Mouse (Mus musculus) right cerebral cortex, postnatal 14 days (tissue): ENCODE measurements at regions not wholly inside any gene's neighbourhood (a gene's known extent, or its start where the extent isn't known, plus 50 kb on each side); places are given as distances from the start of the nearest gene placed in this dataset.

Experiments
- DNase-seq: peaks from one replicate; pipeline ENCODE4 v3.0.0; 2022

- no peak for DNase-seq
Observed at GRCm38 (mm10) chr13:37468304-37469178, 123.5 kb downstream of the Ly86 start.

DNA sequence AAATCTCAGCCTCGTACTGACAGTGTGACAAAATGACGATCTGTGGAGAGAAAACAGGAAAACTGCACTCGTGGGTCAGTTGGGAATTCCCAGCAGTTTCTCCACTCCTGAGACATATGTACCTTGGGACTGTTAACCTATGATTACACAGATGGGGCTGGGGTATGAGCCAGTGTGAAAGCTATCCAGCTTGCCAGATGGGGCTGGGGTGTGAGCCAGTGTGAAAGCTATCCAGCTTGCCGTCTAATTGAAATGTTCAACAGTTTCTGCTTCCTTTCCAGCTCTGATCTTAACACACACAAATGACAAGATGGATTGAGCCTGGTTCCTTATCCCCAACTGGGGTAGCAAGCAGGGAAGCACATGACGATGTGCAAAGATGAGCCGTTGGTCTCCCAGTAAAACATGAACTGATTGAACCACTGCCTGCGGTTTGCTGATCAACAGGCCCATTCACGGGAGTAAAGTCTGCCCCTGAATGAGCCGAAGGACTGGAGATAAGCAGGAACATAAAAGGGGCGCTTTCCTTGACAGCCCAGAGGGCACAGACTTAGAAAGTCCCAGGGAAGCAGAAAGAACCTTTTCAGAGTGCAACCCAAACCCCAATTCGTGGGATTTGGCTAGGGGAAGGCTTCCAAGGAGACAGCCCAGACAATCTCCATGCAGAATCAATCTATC lies 125.4 kb downstream of the Ly86 start:
- no peak for DNase-seq

DNA sequence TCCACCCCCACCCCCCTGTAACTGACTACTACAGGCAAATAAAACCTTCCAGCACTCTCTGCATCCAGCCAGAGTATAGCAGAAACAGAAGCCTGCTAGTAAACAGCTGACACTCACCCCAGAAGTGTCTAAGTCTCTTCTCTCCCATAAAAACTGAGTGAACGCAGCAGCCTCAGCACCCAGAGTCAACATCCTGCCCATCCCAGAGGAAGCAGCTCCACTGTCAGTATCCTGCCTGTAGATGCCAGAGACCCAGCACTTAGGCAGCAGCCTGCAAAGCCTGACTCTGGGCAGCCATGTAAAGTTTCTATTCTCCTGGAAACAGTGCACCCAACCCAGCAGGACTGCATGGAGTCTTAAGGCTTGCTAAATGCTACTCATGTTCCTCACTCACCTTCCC lies 128.4 kb downstream of the Ly86 start:
- no peak for DNase-seq

GRCm38 (mm10) chr13:37475804-37476203 lies 130.8 kb downstream of the Ly86 start:
- no peak for DNase-seq

DNA sequence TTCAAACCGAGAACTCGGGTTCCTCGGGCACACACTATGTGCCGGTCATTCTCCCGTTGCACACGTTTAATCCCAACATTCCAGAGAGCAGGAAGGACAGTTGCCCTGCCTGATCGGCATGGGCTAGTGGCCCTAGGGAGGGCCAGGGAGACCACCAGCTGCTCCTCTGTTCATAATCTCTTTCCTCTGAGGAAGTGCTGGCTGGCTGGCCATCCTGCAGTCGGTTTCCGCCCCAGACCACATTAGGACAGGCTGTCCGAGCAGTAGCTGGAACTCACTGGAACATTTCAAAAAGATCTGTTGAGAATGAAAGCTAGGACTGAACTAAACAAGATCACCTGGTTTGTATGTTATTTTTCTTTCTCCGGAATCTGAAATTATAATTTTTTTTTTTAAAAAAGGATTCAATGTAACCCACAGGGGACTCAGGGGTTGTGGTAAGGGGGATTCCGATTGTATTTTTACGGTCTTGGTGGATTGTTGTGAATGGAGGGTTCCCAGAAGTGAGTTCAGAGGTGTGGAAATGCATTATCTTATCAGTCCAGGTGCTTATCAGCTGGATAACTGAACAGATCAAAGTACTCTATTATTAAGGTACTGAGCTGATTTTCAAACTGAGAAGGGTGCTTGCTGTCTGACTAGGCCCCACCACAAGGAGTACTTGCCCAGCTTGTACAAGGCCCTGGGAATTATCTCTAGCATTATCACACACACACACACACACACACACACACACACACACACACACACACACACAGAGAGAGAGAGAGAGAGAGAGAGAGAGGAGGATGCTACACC lies 131.4 kb downstream of the Ly86 start:
- DNase-seq: no peak

GRCm38 (mm10) chr13:37477342-37477741 lies 132.3 kb downstream of the Ly86 start:
- DNase-seq: no peak

GRCm38 (mm10) chr13:37477749-37478548 lies 132.9 kb downstream of the Ly86 start:
- DNase-seq: peak; percentile 47

GRCm38 (mm10) chr13:37479182-37479691 lies 134.2 kb downstream of the Ly86 start:
- no peak for DNase-seq

DNA sequence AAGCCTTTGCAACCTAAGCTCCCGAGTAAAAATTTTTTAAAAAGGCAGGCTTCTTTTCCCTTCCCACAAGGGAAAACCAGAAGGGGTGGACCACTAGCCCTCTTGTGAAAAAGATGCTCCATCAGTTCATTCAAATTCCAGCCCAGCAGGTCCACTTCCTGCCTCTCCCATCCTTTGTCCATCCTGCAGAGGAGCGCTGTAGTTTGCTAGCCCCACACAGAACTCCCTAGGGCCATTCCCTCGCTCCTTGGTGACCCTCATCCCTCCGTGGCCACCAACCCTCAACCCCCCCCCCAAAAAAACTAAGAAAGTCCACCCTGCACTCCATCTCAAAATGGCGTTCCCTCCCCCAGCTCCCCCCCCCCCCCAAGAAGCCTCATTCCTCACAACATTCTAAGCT lies 136.5 kb downstream of the Ly86 start:
- no peak for DNase-seq

DNA sequence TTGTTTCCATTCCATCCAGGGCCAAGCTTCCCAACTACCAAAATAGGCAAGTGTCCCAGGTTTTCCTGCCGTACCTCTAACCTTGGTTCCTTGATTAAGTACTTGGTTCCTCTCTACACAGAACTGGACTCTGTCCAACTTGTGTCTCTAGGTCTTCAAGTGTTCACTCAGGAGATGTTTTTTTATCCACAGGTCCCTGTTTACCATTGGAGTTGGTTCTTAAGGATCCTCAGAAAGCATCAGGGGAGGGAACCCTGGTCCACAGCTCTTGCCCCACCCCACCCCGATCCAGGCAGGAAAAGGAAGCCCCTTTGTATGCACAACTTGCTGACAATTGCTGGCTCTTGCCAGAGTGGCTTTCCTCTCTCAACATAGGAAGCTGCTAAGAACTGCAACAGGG lies 137.0 kb downstream of the Ly86 start:
- no peak for DNase-seq

DNA sequence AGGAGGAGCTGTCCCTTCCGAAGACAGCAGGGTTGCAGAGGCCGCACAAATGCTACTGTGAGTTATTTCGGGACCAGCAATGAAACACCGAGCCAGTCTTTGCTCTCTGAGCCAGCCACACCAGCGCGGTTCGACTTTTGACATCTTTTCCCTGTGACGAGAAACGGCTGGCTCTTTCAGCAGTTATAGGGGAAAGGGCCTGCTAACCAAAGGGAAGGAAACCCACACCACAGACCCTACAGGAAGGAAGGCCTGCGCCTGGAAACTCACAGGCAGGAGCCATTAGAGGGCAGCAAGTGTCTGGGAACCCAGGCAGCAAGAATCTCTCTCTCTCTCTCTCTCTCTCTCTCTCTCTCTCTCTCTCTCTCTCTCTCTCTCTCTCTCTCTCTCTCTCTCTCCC lies 137.6 kb downstream of the Ly86 start:
- DNase-seq: peak; percentile 34

DNA sequence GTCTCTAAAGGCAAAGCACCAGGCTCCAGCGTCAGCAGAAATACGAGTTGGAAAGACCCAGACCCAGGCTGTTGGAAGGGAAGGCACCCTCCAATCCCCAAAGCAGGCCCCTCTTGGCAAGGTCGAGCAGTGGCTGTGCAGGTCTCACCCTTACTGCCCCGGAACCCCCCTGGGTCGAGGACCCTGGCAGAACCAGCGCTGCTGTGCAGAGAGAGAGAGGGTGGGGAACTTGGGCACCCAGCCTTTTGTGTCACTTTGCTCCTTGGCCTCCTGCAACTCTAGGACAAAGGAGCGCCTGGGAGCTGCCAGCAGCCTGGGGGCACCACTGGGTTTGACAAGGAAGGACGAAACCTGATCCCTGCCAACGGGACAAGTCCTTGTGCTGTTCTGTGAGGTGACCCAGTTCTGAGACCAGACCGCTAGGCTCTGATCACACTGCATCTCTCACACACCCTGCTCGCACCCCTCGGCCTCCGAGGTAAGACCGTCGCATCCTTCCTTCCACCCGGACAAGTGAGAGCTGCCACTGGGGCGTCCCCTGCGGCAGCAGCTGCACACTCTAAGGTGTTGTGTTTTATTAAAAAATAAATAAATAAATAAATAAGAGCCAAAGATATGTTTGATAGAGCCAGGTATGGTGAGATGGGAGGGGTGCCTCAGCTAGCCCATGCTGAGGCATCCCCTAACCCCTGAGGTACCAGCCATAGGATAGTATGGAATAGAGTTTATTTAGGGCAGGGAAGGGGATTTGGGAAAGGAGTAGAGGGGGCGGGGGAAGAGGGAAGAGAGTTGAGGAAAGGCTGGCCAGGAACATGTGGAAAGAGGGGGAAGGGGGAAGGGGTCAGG lies 138.2 kb downstream of the Ly86 start:
- DNase-seq: peak; percentile 23

- DNase-seq: no peak
Observed at GRCm38 (mm10) chr13:37484631-37485030, 139.6 kb downstream of the Ly86 start.

- DNase-seq: no peak
Observed at GRCm38 (mm10) chr13:37492115-37493001, 147.3 kb downstream of the Ly86 start.

- DNase-seq: no peak
Observed at GRCm38 (mm10) chr13:37493331-37493730, 148.3 kb downstream of the Ly86 start.

DNA sequence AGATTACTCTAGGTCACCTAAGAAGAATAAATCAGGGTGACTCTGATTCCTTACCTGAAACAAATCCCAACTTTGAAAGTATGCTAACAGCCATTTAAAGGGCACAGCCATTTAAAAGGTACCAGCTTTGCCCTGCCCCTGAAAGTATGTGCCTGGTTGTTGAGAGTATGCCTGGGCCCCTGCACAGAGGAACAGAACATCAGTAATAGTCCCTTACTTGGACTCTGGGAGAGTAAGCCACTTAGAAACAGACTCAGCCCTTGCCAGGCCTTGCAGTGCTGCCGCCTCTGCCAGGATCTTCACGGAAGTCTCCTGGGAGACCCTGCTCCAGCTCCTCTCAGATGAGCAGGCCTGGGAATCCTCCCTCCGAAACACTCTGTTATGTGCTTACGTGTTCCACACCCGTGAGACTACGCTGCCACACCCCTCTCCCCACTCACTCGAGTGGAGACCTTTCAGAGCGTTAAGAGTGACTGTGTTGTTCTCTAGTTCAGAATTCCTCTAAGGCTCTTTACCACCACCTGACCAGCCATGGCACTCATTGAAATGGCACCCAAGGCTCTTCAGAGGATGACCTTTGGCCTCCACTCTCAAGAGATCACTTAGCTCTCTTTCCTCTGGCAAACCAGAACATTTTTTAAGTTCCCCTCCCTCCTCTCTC lies 150.4 kb downstream of the Ly86 start:
- DNase-seq: no peak

GRCm38 (mm10) chr13:37497986-37498385 lies 153.0 kb downstream of the Ly86 start:
- DNase-seq: no peak

- DNase-seq: no peak
Observed at GRCm38 (mm10) chr13:37500668-37501286, 155.8 kb downstream of the Ly86 start.

GRCm38 (mm10) chr13:37503449-37503848 lies 158.4 kb downstream of the Ly86 start:
- no peak for DNase-seq
